Mouse (Mus musculus) natural killer cell, adult 2 months (primary cell): Measurements from ENCODE around the gene Dgkb.

Experiments used
- DNase-seq, 2 experiments: peaks; one replicate each; pipeline ENCODE4 v3.0.0; 2022; ENCODE audit warnings: low spot score in 2 of 2

Dgkb gene

GRCm38 (mm10) chr12:37996417-37996946 lies 179.0 kb downstream of the Dgkb start:
- DNase-seq, result no peak

DNA sequence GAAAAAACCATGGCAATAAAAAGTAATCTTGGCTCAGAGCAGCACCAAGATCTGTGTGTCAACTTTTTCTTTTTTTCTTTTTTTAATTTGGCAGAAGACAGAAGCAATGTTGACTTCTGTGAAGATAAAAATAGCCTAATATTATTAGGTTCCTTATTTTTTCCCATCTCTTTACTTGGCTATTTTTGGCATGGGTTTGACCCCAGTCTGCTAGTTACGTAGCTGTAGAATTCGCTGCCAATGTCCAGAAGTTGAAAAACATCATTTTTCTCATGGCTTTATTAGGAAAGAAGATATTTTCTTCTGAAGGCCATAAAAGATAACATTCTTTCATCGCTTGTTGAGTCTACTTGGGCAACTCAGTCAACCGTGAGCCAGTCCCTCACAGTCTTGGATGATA lies 200.1 kb downstream of the Dgkb start:
- DNase-seq, result no peak

- DNase-seq, result no peak
Measured at GRCm38 (mm10) chr12:38047256-38047655, 229.7 kb downstream of the Dgkb start.

DNA sequence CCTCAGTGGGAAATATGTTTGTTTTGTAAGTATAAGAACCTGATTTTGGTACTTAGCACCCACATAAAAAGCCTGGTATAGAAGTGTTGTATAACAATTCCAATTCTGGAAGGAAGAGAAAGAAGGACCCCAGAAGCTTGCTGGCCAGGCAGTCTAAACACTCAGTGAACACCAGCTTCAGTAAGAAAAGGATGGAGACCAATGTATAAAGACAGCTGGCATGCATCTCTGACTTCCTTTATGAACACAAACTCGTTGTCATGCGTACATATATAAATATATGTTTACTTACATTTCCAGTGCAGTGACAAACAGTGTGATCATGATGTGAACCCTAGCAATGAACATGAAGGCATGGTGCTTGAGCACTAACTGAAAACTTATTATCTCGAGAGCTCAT lies 270.7 kb downstream of the Dgkb start:
- no peak for DNase-seq

- DNase-seq, result no peak
Measured at GRCm38 (mm10) chr12:38111928-38112327, 294.4 kb downstream of the Dgkb start.

DNA sequence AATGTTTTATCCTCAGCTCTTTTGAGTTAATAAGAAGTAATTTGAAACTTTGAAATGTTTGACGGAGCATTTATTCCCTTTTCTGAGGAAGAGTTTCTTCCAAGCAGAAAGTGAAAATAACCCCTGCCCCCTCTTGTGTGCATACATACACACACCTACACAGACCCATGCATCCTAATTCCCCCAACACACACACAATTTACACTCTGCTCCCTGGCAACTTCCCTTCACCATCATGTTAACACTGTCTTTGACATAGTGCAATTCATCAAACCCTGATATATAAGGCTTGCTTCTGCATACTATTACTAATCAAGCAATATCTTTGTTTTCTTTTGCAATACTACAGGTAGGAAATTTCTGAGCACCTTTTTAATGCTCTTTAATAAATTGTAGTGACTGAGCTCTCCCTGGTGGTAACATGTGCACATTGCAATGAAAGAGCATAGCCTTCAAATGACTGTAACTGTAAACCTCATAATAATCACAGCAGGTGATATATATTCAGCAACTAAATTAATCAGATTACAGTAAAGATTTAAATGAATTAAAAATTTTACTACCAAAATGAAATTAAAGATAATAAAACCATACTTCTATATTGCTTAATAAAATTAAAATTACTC lies 297.6 kb downstream of the Dgkb start:
- DNase-seq, result no peak

- DNase-seq, result no peak
Measured at GRCm38 (mm10) chr12:38123524-38123923, 306.0 kb downstream of the Dgkb start.

- DNase-seq, result no peak
Measured at GRCm38 (mm10) chr12:38125297-38125696, 307.8 kb downstream of the Dgkb start.

DNA sequence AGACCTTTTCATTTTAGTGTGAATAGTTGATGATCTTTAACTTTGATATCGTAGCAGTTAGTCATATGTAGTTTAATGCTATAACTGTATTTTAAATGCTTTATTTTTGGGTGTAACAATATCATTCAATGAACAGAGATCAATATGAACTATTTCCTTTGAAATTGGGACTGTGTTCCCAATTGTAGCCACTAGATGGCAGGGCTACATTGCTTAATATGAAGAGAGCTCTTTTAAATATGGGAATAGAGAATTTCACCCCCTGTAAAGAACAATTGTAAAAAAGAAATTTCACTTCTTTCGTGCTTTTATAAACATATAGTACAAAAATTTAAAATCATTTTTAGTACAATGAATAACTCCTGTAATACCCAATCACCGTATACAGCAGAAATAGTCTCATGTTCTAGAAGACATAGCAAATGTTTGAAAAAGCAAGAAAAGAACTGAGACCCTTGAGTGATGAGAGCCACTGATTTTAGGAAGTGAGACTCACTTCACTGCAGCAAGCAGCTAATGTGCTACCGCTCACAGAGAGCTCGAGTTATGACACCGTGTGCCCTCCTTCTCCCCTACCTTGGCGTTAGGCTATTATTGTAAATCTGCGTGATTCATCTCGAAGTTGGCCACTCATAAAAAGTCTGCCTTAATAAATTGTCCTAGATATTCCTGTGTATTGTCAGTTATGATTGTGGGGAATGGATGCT lies 312.8 kb downstream of the Dgkb start:
- no peak for DNase-seq

GRCm38 (mm10) chr12:38136379-38136778 lies 318.9 kb downstream of the Dgkb start:
- no peak for DNase-seq

DNA sequence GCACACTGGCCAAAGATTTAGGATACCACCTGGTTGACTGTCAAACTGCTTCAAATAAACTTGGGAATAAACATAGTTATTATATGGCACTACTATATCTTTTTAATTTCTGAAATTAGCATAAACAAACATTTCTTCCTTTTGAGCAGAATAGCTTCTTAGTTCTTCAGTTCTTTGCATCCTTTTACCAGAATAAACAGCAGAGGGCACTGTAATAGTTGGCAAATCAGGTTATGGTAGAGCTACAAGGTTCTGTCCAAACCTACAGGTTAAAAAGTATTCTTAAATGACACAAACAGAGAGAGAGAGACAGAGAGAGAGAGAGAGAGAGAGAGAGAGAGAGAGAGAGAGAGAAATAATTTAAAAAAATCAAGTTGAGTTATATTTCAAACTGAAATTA lies 322.5 kb downstream of the Dgkb start:
- DNase-seq, result no peak

DNA sequence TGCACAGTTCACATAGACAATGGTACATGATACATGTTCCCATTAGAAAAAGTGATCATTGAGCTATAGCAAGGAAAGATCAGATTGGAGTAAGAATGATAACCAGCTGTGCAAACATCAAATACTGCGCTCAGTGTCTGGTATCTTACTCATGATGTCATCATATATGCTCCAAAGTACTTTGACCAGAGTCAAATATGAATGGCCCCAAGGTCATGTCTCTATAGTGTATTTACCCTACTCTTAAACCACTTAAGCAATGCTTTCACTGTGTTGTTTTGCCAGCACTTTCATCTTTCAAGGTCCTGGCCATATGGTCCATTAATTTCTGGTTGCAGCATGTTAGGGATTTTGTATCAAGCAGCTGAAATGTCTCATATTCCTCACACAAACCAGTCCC lies 415.1 kb downstream of the Dgkb start:
- DNase-seq, result no peak

- no peak for DNase-seq
Measured at GRCm38 (mm10) chr12:38268856-38269255, 451.3 kb downstream of the Dgkb start.

GRCm38 (mm10) chr12:38301497-38301896 lies 484.0 kb downstream of the Dgkb start:
- no peak for DNase-seq

DNA sequence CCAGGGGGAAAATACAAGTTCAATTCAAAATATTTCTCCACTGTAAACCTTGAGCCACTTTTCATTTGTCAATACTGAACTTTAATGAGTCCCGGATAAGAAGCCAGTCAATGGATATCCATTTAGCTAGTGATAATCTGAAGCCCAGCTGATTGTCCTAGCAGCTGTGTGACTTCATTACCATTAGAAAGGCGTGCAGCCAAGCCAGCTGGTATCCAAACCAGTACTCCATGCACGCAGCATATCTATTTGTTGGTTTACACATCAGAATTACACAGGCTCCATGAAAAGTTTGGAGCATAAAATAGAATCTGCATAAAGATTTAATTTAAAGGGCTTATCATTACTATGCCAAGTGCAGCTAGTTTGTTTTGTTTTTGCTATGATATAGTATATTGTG lies 486.3 kb downstream of the Dgkb start:
- no peak for DNase-seq

- no peak for DNase-seq
Measured at GRCm38 (mm10) chr12:38304245-38304644, 486.7 kb downstream of the Dgkb start.

- no peak for DNase-seq
Measured at GRCm38 (mm10) chr12:38309885-38310284, 492.4 kb downstream of the Dgkb start.

DNA sequence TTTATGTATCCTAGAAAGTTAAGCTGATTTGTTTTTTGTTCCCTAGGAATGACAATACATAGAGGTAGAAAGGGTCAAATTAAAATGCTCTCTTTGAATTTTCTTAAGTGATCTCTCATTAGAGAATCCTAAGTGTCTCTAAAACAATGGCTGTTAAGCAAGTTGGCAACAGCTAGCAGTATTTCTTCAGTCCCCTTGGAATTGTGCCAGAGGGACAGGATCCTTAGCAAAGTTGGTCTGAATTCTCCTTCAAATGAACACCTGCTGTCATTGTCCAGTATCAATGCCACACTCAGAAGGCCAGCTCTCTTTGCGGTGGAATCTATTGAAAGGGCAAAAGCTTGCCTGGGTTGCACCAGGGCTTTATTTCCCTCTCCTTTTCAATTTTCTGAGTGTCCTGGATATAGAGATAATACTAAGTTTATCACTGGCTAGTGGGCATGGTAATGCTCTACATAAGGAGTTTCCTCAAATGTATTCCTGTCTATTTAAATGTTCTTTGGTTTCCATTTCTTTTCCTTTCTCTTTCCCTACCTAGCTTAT lies 510.3 kb downstream of the Dgkb start:
- no peak for DNase-seq

- no peak for DNase-seq
Measured at GRCm38 (mm10) chr12:38328779-38329178, 511.3 kb downstream of the Dgkb start.

DNA sequence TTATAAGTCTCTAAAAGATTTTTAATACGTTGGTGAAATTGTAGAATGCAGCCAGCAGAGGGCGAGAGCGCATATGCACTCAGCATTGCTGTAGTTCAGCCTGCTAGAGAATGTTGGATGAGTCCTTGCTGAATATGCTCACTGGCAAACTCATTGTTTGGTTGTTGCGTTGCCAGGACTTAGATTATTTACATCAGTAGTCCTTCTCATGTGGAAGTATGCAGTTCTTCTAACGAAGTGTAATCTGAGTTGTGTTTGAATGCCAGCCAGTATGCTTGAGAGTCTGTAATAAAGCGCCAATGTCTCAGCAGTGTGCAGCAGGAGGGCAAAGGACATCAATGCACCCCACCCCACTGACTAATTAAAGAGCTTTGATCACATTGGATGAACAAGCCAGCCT lies 525.1 kb downstream of the Dgkb start:
- no peak for DNase-seq

DNA sequence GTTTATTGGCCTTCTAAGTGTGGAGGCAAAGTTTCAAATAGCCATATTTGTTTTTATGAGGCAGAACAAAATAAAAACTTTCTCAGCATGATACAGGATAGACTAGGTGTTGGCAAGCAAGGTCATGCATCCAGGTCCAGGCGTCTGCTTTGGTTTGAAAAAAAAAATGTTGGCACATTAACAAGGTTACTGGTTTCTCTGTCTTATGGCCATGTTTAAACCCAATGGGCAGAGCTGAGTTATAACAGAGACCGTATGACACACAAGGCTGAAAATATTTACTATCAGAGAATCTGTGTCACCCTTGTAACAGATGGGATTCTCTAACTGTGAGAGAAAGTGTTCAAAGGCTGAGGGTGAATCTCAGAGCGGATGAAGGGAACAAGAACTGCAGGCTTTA lies 535.0 kb downstream of the Dgkb start:
- no peak for DNase-seq

DNA sequence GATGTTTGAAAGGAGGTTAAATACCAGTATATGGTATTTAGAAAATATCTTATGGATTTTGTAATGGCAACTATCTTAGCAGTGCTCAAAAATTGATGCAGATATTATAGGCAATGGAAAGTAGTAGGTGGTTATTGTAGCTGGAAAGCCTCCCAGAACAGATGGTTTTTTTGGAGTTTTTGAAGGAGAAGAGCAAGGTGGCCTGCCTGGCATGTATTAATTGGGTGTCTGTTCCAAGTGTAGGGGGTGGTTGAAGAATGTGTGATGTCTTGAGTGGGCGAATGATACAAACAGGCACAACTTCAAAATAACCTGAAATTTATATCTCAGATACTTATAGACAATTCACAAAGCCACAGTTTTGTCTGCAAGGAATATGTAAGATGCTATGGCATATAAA lies 538.9 kb downstream of the Dgkb start:
- DNase-seq, result no peak

DNA sequence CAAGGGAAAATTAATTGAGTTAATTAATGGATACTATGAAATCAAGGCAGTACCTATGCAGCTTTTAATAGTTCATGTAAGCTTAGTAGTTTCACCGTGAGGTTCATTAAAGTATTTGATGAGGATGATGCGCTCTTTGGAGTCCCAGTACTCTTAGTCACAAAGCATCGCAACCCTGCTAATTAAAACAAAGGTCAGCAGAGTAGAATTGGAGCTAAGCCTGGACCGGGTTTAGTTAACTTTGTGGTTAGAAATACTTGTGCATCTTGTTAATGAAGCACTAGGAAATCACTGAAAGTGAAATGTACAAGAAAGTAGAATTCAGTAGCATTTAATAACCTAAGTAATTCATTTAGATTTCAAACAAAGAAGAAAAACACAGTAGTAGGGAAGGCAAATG lies 544.0 kb downstream of the Dgkb start:
- DNase-seq, result no peak
